9 mouse cellular contexts compared by ENCODE assay signal in the genomic region with DNA sequence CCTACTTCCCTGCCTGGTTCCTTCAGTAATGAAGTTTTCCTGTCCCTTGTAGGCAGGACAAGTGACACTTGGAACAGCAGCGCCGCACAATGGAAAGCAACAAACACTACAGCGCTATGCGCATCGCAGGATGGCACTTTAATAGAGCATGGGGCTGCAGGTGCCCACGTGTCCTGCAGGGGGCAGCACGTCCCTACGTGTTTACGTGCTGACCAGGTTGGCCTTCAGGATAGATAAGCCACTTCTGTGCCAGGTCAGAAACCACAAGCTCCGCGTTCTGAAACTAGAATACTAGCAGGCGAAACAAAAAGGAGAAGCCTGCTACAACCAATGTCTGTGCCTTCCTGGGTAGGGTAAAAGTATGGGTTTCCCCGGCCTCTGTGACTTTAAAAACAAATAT. TPM values are rescaled to one million over a fixed set of nuclear protein-coding genes. Genes with fewer than 3 reads are reported as not detected.
DNase-seq lines count a peak whose midpoint lies in the region; ATAC-seq lines count a peak whose summit lies in the region.
"Had no signal": no experiment of that assay in that cellular context is flagged by ENCODE, and none has a peak within 500 bp of the region (broad histone marks: within the 10 kb centered on the region; RNA-seq: fewer than 3 reads in every experiment).

No protein-coding gene starts in this region.

- H3K4me1 ChIP-seq in hindbrain, embryonic 14.5 days (replicated peaks; ENCODE audit: control insufficient read depth, insufficient read depth, low read length) = no peaks in the 10 kb centered on the region
- H3K4me1 ChIP-seq in hindbrain, embryonic 16.5 days (ENCODE audit: control insufficient read depth, insufficient read depth, low read depth, low read length) = no peaks in the 10 kb centered on the region
- no peaks in the 10 kb centered on the region for H3K4me1 ChIP-seq in limb, embryonic 11.5 days (ENCODE audit: control insufficient read depth, insufficient read depth, low read length)

- ATAC-seq in hindbrain, embryonic 14.5 days (ENCODE audit: low FRiP score) = no peak
- no peak for ATAC-seq in hindbrain, embryonic 16.5 days
- ATAC-seq in limb, embryonic 11.5 days (ENCODE audit: insufficient number of reproducible peaks, low FRiP score, low TSS enrichment, low read depth) = no peak

- no peak overlapping the region for H3K9ac ChIP-seq in hindbrain, embryonic 14.5 days
- H3K9ac ChIP-seq in hindbrain, embryonic 16.5 days (ENCODE audit: low read depth, low read length) = no peak overlapping the region
- no peak overlapping the region for H3K9ac ChIP-seq in limb, embryonic 11.5 days (ENCODE audit: low read length)
- H3K9ac ChIP-seq: embryonic facial prominence, embryonic 15.5 days had no signal

- H3K4me3 ChIP-seq in hindbrain, embryonic 14.5 days (replicated peaks; ENCODE audit: low read length) = no peak overlapping the region
- no peak overlapping the region for H3K4me3 ChIP-seq in hindbrain, embryonic 16.5 days (ENCODE audit: low read length)
- no peak overlapping the region for H3K4me3 ChIP-seq in limb, embryonic 11.5 days (ENCODE audit: low read depth, low read length)
- H3K4me3 ChIP-seq: embryonic facial prominence, embryonic 15.5 days had no signal

- no peak overlapping the region for H3K4me2 ChIP-seq in hindbrain, embryonic 14.5 days (replicated peaks)
- H3K4me2 ChIP-seq in hindbrain, embryonic 16.5 days (ENCODE audit: low read length) = no peak overlapping the region
- H3K4me2 ChIP-seq in limb, embryonic 11.5 days (ENCODE audit: low read depth, severe bottlenecking) = no peak overlapping the region
- H3K4me2 ChIP-seq: embryonic facial prominence, embryonic 15.5 days had no signal

- no peaks in the 10 kb centered on the region for H3K9me3 ChIP-seq in hindbrain, embryonic 14.5 days (ENCODE audit: control insufficient read depth, low read length)
- no peaks in the 10 kb centered on the region for H3K9me3 ChIP-seq in hindbrain, embryonic 16.5 days (ENCODE audit: control insufficient read depth, low read length)
- no peaks in the 10 kb centered on the region for H3K9me3 ChIP-seq in limb, embryonic 11.5 days (ENCODE audit: control insufficient read depth, low read length)
- H3K9me3 ChIP-seq: embryonic facial prominence, embryonic 15.5 days had no signal

- no peak overlapping the region for H3K27ac ChIP-seq in hindbrain, embryonic 14.5 days
- no peak overlapping the region for H3K27ac ChIP-seq in hindbrain, embryonic 16.5 days (ENCODE audit: low read depth, low read length)
- no peak overlapping the region for H3K27ac ChIP-seq in limb, embryonic 11.5 days (replicated peaks; ENCODE audit: low read depth, low read length)
- H3K27ac ChIP-seq: embryonic facial prominence, embryonic 15.5 days had no signal

- peak; percentile 71 for DNase-seq in hindbrain, embryonic 14.5 days (ENCODE audit: low spot score)
- peak; percentile 39 for DNase-seq in cerebellum, adult 11-12 months
- peak; percentile 50 to 57 for DNase-seq in frontal cortex, postnatal 14 days (ENCODE audit: low spot score in 2 of 2)
- DNase-seq in kidney, adult 8-10 months = peak; percentile 46 to 70
- DNase-seq in limb, embryonic 11.5 days (ENCODE audit: low spot score) = peak; percentile 85
- DNase-seq in natural killer cell, adult 2 months (ENCODE audit: low spot score in 2 of 2) = peak; percentile 39 to 84
- DNase-seq in testis, postnatal 10 days (ENCODE audit: low spot score) = peak; percentile 92

- WGBS in hindbrain, embryonic 14.5 days = 28% methylated on average over 13 of the region's 13 CpGs
- WGBS in hindbrain, embryonic 16.5 days = 23% methylated on average over 13 of the region's 13 CpGs
- 22% methylated on average over 13 of the region's 13 CpGs for WGBS in limb, embryonic 11.5 days

- no peaks in the 10 kb centered on the region for H3K36me3 ChIP-seq in hindbrain, embryonic 14.5 days (replicated peaks; ENCODE audit: control insufficient read depth, insufficient read depth)
- H3K36me3 ChIP-seq in hindbrain, embryonic 16.5 days (ENCODE audit: control insufficient read depth, insufficient read depth, low read length) = no peaks in the 10 kb centered on the region
- no peaks in the 10 kb centered on the region for H3K36me3 ChIP-seq in limb, embryonic 11.5 days (ENCODE audit: control insufficient read depth, insufficient read depth, low read length)
- H3K36me3 ChIP-seq: embryonic facial prominence, embryonic 15.5 days had no signal

- H3K27me3 ChIP-seq in hindbrain, embryonic 14.5 days (ENCODE audit: control insufficient read depth, insufficient read depth, low read length) = no peaks in the 10 kb centered on the region
- H3K27me3 ChIP-seq in hindbrain, embryonic 16.5 days (replicated peaks; ENCODE audit: control insufficient read depth, insufficient read depth, low read length) = no peaks in the 10 kb centered on the region
- no peaks in the 10 kb centered on the region for H3K27me3 ChIP-seq in limb, embryonic 11.5 days (ENCODE audit: control insufficient read depth, insufficient read depth, low read length)
- H3K27me3 ChIP-seq: embryonic facial prominence, embryonic 15.5 days had no signal

RNA-seq across cellular contexts. Expression of a gene that starts 30.6 kb away (rescaled TPM):
- 0.25 and 0.30 TPM in 2 replicates for polyA plus RNA-seq in hindbrain, embryonic 14.5 days (2014; fragmentation: Nextera tagmentation; extraction: Ambion mirVana)
- 0.16 and 0.21 TPM in 2 replicates for polyA plus RNA-seq in hindbrain, embryonic 16.5 days (2015; fragmentation: Nextera tagmentation; extraction: Ambion mirVana)
- polyA plus RNA-seq in limb, embryonic 11.5 days (2014; fragmentation: Nextera tagmentation; extraction: Ambion mirVana) = 0.09 TPM in 1 of 2 replicates, not detected in the other

RNA-seq across cellular contexts. Expression of a gene that starts 44.1 kb away (rescaled TPM):
- 8.4 and 10.6 TPM in 2 replicates for polyA plus RNA-seq in hindbrain, embryonic 14.5 days (2014; fragmentation: Nextera tagmentation; extraction: Ambion mirVana)
- polyA plus RNA-seq in hindbrain, embryonic 16.5 days (2015; fragmentation: Nextera tagmentation; extraction: Ambion mirVana) = 7.9 and 9.3 TPM in 2 replicates
- 16.7 and 18.6 TPM in 2 replicates for polyA plus RNA-seq in limb, embryonic 11.5 days (2014; fragmentation: Nextera tagmentation; extraction: Ambion mirVana)

Comparison
In these comparisons a context has a peak if more than half of its experiments do, and no peak if none do; other contexts are left out.
1. DNase-seq: peak in every context shown above with its lines; median percentile 92 in testis, postnatal 10 days; 85 in limb, embryonic 11.5 days; 71 in hindbrain, embryonic 14.5 days; 62 in natural killer cell, adult 2 months; 58 in kidney, adult 8-10 months; 54 in frontal cortex, postnatal 14 days; 39 in cerebellum, adult 11-12 months.